8 mouse cellular contexts compared by ENCODE assay signal in genomic region chr17:47038844-47039803, GRCm38 (mm10). TPM values are rescaled to one million over a fixed set of nuclear protein-coding genes. Genes with fewer than 3 reads are reported as not detected.
DNase-seq lines count a peak whose midpoint lies in the region; ATAC-seq and TF ChIP-seq lines count a peak whose summit lies in the region.

No protein-coding gene starts in this region.

- H3K9ac ChIP-seq in hindbrain, embryonic 11.5 days (ENCODE audit: low read depth, low read length) = peak overlapping the region; percentile 46
- H3K9ac ChIP-seq in lung, postnatal 0 days (replicated peaks; ENCODE audit: low read depth) = no peak overlapping the region

- H3K9me3 ChIP-seq in hindbrain, embryonic 11.5 days (ENCODE audit: control insufficient read depth, low read length) = no peaks in the 10 kb centered on the region
- H3K9me3 ChIP-seq in lung, postnatal 0 days (ENCODE audit: low read length) = no peaks in the 10 kb centered on the region

- H3K4me1 ChIP-seq in hindbrain, embryonic 11.5 days (replicated peaks; ENCODE audit: control insufficient read depth, insufficient read depth, low read length) = no peaks in the 10 kb centered on the region
- H3K4me1 ChIP-seq in lung, postnatal 0 days (ENCODE audit: insufficient read depth, low read depth, low read length) = peaks cover 9% of the 10 kb centered on the region; the same call in 1 of the 2 replicates

- peak; percentile 82 for DNase-seq in MN1 (ENCODE audit: low spot score)
- peak; percentile 80 for DNase-seq in cerebellum, adult 9-10 months
- DNase-seq in frontal cortex, adult 2 months (ENCODE audit: extremely low spot score in 1 of 2, low spot score in 1 of 2) = peak; percentile 65 to 96
- peak; percentile 93 for DNase-seq in hindbrain, embryonic 11.5 days (ENCODE audit: low spot score)
- peak; percentile 91 to 94 for DNase-seq in layer of hippocampus, postnatal 10 days (ENCODE audit: low spot score in 2 of 2)
- DNase-seq in lung, postnatal 0 days (ENCODE audit: low spot score) = peak; percentile 90
- peak; percentile 88 for DNase-seq in ovary, postnatal 14 days (ENCODE audit: low spot score)
- DNase-seq in thymus, postnatal 10 days (ENCODE audit: low spot score in 2 of 2) = peak; percentile 54 to 87

- no peak overlapping the region; the same call in 1 of the 2 replicates for H3K4me3 ChIP-seq in hindbrain, embryonic 11.5 days (ENCODE audit: low read depth, low read length)
- peak overlapping the region; percentile 19 for H3K4me3 ChIP-seq in lung, postnatal 0 days (ENCODE audit: low read depth, low read length)

- no peak for TF ChIP-seq EP300 in lung, postnatal 0 days (IDR thresholded peaks at IDR 0.05)

- H3K27me3 ChIP-seq in hindbrain, embryonic 11.5 days (ENCODE audit: control insufficient read depth, insufficient read depth, low read length) = no peaks in the 10 kb centered on the region
- H3K27me3 ChIP-seq in lung, postnatal 0 days (replicated peaks; ENCODE audit: insufficient read depth, low read length) = no peaks in the 10 kb centered on the region

- no peak overlapping the region; the same call in 1 of the 2 replicates for H3K4me2 ChIP-seq in hindbrain, embryonic 11.5 days (replicated peaks; ENCODE audit: low read depth, low read length)
- H3K4me2 ChIP-seq in lung, postnatal 0 days (replicated peaks; ENCODE audit: low read depth, low read length) = peak overlapping the region; percentile 45

- ATAC-seq in hindbrain, embryonic 11.5 days (ENCODE audit: low FRiP score) = peak; percentile 53
- peak; percentile 88 for ATAC-seq in lung, postnatal 0 days

- no peaks in the 10 kb centered on the region for H3K36me3 ChIP-seq in hindbrain, embryonic 11.5 days (ENCODE audit: control insufficient read depth, insufficient read depth, low read length)
- H3K36me3 ChIP-seq in lung, postnatal 0 days (ENCODE audit: insufficient read depth, low read length) = no peaks in the 10 kb centered on the region

- no peak overlapping the region for H3K27ac ChIP-seq in hindbrain, embryonic 11.5 days (ENCODE audit: low read depth, low read length)
- H3K27ac ChIP-seq in lung, postnatal 0 days (ENCODE audit: low read length) = no peak overlapping the region

- WGBS in hindbrain, embryonic 11.5 days = 23% methylated on average over 18 of the region's 18 CpGs
- WGBS in lung, postnatal 0 days = 12% methylated on average over 18 of the region's 18 CpGs

- TF ChIP-seq CTCF in lung, postnatal 0 days (IDR thresholded peaks at IDR 0.05) = peak; percentile 99

RNA-seq across cellular contexts. Expression of gene Ubr2, which starts 28.8 kb away (rescaled TPM):
- polyA plus RNA-seq in frontal cortex, adult 2 months (2012; rRNA removed) = 33.6 and 41.7 TPM in 2 replicates
- 17.7 and 23.8 TPM in 2 replicates for polyA plus RNA-seq in hindbrain, embryonic 11.5 days (2014; fragmentation: Nextera tagmentation; extraction: Ambion mirVana)
- total RNA-seq in layer of hippocampus, postnatal 10 days (2021) = 10 to 100 TPM; 49.8 to 52.2 TPM
- polyA plus RNA-seq in lung, postnatal 0 days (2015; fragmentation: Nextera tagmentation; extraction: Ambion mirVana) = 10.7 and 11.8 TPM in 2 replicates
